Mouse (Mus musculus): ENCODE measurements at regions not wholly inside any gene's neighbourhood (a gene's known extent, or its start where the extent isn't known, plus 50 kb on each side); places are given as distances from the start of the nearest gene placed in this dataset.

DNA sequence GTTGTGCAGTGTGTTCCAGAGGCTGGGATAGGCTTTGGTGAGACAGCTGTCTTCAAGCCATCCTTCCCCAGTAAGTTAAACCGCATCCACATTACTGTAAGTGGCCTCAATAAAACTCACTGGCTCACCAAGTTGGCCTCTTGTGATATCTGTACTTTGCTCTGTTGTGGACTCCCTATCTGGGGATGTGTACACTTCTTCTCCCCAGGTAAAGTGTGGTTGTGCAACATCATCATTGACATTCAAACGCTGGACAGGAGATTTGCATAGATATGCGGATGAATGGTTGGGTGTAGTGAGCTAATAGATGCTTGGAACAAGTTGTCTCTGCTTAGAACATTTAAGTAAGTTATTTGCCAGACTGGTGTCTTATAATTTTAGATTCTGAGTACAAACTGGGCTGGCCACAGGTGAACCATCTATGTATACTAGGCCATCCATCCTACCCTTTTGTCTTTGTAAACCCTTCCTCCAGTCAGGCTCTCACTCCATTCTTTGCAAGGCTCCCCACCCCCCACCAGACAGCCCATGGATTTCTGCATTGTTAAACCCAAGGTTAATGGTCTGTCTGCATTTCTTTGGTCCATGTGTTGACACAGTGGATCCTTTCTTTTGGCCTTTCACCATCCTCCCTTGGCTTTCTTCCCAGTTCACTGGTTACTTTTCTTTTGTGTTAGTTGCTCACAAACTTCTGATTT lies 303.0 kb downstream of the Plpp3 start:
- DNase-seq (ENCODE audit: low spot score in 2 of 2), result no peak

DNA sequence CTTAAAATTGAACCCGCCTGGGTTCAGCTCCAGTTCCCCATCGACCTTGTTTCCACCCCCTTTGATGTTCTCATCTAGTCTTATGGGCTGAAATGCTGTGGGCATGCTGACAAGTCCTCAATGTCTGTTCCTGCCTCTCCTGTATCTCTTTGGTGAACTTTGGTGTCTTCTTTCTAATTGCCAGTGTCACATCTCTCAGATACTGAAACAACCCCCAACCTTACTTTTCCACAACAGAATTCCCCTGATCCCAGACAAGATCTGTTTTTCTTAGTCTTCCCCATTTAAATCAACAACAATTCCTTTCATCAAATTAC lies 303.5 kb downstream of the Plpp3 start:
- no peak for DNase-seq (ENCODE audit: low spot score in 2 of 2)

DNA sequence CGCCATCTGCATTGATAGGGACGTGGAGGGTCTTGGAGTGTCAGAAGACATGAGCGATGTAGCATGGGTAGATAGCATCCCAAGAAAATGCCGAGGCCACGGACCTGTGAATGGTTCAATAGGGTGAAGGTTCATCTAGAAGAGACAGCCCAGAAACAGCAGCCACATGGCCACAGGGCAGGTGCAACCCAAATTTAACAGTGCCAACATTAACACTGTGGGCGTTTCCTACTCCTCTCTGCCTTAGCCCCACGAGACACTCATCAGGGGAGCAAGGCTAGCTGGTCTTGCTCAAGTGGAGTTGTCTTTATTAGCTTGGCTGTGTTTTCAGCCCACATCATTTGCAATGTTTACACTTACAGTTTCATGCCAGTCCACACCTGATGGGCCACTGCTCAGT lies 310.7 kb downstream of the Plpp3 start:
- no peak for DNase-seq (ENCODE audit: low spot score in 2 of 2)

DNA sequence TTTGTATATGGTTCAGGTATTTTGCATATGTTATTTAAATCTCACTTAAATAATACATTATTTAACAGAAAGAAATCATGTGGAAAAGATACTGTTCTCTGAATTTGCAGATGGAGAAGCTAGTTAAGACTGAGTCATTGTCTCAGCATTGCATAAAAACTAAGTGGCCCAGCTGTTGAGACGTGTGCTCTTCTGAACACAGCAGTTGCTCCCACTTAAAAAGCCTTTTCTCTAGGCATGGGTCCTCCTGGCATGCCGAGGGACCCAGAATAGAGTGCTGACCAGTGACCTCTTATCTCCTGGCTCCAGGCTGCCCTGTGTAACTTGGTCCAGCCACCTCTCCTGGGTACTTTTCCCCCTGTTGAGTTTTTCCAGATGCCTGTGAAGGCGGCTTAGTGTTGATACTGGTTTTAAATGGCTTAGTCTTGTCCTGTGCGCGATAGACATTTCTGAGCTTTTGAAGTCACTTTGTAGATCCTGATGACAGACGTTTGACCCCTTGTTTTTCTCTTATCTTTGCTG lies 312.2 kb downstream of the Plpp3 start:
- no peak for DNase-seq (ENCODE audit: low spot score in 2 of 2)

DNA sequence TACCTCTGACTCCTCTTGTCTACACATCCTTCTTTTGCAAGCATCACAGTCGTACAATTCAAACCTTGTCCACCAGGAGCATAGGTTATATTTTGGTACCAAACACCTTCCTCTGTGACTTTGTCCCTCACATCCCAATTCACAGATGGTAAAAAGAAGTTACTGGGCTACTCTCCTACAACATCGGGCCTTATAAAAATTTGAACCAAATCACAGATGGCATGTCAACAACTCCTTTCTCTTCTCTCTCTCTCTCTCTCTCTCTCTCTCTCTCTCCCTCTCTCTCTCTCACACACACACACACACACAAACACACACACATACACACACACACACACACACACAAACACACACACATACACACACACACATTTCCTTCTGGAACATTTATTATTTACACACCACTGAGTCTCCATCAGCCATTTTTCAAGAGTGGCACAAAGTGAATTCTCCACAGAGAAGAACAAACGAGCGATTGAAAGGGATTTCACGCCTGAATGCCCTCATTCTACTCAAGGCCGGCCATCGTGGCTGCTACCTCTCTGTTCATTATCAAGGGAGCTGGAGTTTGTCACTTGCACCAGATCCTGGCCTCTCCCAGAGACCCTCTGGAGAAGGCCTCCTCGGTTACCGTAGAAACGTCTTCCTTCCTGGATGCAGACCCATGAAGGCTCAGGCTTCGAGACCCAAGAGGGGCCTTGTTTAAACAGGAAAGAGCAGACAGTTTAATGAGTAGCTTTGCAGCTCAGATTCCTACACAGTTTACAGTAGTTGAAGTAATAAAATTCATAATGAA lies 314.7 kb upstream of the Gm12728 start:
- no peak for DNase-seq (ENCODE audit: low spot score in 2 of 2)

DNA sequence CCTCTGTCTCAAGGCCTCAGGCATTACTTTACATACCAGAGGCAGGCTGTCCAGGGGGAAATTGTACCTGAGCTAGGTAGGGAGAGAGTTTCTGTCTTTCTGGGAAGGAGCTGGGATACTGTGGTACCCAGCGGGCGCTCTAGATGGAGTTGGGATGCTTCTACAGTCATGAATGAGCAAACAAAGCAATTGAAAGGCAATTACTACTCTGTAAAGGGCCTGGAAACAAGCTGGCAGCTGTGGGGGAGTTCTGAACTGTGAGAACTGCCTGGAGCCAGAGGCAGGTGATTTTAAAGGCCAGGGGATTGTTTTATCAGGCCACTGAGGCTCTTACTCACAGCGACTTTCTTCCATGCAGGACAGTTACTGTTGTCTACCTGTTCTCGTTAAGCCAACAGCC lies 313.3 kb upstream of the Gm12728 start:
- no peak for DNase-seq (ENCODE audit: low spot score in 2 of 2)

DNA sequence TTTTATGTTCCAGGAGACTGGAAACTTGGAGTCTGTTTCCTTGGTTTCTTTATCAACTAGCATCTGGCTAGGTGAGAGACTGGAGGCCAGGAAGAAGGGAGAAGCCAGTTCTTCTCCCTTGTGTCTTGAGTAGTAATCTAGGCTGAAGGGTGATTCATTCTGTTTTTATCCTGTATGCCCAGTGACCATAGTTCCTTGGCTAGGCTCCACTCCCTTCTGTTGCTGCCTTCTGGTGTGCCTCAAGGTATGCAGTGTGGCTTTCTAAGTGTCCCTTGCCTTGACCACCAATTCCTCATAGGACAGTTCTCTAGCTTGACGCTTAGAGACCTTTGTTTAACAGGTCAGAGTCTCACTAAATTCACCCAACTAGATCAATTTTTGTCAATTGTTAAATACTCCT lies 303.3 kb upstream of the Gm12728 start:
- no peak for DNase-seq (ENCODE audit: low spot score in 2 of 2)

DNA sequence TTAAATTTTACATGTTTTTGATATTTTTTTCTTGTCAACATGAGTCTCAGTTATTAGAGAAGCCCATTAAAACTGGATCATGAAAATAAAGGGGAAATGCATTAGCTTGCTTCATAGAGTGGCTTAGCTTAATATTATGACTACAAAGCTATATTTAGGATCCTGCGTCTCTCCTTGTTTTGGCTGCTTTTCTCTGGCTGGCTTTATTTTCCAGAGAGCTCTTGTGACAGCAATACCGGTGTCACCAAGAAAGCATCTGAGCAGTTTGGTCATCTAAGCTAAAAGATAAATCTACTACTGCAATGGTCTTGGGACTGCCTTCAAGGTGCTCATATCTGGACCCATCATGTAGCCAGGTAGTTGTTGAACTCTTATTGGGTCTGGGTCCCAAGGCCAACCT lies 293.5 kb upstream of the Gm12728 start:
- DNase-seq (ENCODE audit: low spot score in 2 of 2), result no peak

DNA sequence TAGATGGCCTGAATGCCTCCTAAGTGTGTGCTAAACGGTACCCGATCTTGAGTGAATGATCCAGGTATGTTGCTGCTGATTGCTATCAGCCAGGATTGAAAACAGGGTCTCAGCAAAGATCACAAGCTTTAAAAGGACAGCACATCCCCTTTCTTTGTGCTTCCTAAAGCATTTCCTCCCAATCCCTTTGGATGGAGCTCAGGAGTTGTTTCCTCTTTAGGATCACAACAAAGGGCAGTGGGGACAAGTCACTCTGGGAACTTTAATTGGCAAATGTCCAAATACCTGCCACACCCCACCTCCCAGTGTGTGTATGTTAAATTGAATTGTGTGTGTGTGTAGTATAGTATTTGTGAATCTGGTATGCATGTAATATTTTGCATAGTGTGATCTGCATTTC lies 283.5 kb upstream of the Gm12728 start:
- DNase-seq (ENCODE audit: low spot score in 2 of 2), result no peak

DNA sequence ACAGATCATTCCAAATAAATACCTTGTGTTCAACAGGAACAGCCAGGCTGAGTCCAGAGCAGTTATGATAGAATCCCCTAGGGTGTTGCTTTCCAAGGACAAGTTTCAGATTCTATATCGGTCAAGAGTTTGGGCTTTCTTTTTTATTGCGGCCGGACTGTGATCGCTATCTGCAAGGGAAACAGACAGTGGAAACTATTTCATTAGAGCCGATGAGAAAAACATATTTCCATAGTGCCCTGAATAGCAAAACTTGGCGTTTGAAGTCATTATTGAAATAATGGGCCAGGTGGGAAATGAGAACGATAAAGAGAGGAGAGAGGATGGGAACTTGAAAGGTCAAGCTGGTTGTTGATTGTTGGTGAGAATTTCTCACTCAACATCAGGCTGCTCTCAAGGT lies 282.4 kb upstream of the Gm12728 start:
- DNase-seq (ENCODE audit: low spot score in 2 of 2), result no peak

DNA sequence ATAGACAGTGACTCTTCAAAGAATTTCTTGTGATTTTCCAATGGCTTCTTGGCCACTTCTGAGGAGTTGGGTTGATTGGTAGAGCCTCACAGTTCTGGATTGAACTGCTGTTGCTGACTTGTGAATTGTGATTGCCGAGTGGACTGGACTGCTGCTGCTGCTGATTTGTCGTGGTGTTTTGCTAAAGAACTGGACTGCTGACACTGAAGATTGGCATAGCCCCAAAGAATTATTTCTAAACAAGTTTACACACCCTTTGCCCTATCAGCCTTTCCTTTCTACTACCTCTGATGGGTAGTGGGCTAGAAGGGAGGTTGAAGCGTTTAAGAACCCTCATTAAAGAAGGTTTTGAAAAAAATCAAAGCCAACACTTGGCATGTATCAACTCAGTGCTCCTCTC lies 280.6 kb upstream of the Gm12728 start:
- no peak for DNase-seq (ENCODE audit: low spot score in 2 of 2)

DNA sequence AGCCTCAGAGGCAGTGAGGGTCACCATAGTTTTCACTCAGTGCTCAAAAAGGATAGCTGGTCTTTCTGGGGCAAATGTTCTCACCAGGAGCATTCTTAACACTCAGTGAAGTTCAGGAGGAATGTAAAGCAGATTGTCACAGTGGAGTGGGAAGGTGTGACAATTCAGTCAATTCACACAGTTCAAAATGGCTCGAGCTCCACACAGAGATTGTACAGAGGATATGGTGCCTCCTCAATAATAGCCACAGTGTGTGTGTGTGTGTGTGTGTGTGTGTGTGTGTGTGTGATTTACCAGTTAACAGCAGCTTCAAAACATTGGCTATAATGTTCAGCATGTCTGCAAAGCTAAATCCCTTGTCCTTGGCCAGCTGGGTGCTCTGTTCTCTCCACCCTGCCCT lies 279.3 kb upstream of the Gm12728 start:
- DNase-seq (ENCODE audit: low spot score in 2 of 2), result no peak

DNA sequence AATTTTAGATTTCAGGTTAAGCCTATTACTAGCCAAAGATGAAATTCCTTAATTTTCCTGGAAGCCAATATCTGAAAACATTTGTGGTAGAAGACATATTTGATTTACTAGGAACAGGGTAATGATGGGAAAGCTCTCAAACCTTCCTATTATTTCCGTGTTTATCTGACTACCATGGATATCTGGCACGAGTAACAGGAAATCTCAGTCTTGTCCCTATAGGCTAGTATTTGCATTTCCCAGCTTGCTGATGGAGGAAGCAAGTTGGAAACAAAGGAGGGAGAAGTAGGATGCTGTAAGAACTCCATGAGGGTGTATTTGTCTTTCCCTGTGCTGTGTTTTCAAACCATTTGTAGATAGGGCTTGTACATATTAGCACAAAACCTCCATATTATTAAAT lies 264.5 kb upstream of the Gm12728 start:
- no peak for DNase-seq (ENCODE audit: low spot score in 2 of 2)

DNA sequence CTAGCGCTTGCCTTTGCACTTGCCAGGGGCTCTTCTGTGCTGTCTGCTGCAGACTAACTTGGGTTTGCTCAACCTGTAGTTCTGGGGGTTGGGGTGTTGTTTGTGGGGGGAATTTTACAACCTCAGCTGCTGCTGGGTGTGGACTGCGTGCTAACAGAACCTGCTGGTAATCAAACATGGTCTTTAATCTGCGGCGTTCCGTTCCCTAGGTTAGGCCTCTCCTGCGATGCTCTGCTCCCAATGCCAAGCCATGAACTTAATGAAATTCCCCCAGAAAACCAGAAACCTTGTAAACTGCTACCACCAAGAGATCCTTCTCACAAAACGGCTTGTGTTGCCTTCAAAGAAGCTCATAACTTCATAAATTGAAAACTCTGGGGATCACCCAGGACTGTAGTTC lies 262.9 kb upstream of the Gm12728 start:
- no peak for DNase-seq (ENCODE audit: low spot score in 2 of 2)

DNA sequence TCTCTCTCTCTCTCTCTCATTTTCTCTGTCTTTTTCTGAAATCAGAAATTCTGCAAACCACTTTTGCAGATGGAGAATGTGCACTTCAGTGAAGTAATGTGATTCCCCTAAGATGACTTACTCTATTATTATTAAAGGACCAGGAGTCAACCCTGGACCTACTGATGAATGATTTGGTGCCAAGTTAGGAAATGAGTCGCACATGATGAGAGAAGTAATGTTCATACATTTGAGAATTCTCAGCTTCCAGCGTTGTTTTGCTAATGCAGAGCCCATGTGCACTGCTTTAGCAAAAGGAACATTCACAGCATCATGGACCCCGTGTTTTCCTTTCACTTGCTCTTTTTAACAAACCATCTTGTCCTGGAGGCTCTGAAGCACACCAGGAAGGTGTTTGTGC lies 262.4 kb upstream of the Gm12728 start:
- DNase-seq (ENCODE audit: low spot score in 2 of 2), result no peak

DNA sequence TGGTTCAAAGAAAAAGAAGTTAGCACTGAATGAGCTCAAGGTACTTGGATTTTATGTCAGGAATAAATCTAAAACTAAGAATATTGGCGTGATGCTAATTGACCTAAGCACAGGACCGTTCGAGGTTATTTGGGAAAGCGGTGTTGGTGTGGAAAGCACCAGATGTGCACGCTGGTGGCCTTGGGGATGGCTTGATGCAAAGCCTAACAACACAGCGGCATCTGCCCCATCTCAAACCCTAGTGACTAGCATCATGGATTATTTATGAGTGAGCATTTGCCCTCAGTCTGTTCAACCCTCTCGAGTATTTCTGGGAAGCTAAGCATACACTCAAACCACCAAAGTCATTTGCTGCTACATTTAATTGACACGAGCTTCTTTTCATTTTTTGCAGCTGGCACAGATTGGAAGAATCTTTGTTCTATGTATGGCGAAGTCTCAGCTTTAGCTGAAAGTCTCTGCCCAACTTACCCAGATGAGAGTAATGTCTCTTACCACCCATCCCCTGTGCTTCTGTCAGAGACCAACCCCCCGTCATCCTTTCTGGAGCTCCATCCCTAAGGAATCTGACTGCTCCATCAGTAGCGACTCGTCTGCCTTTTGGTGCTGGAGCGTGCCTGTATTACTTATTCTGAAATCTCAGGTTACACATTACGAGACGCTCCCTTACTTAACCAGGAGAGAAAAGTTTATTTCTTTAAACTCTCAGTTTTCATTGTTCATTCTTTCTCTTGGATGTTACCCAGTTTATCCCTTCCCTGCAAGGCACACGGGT lies 257.8 kb upstream of the Gm12728 start:
- no peak for DNase-seq (ENCODE audit: low spot score in 2 of 2)

DNA sequence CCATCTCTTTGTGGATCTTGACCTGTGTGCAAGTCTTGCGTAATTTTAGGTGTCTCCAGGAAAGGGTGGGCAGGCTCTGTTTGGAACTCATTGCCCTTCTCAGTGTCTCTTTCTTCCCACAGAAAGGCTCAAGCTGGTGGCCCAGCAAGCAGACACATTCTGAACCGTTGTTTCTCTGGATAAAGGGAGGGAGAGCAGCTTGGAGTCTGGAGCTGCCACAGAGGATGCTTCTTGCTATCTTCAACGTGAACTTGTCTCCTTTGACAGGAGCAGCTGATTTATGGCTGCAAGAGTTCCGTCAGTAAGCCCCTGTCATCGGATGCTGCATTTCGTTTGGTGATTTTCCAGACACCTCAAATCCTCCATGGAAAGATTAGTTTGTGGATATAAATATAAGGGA lies 254.2 kb upstream of the Gm12728 start:
- no peak for DNase-seq (ENCODE audit: low spot score in 2 of 2)

DNA sequence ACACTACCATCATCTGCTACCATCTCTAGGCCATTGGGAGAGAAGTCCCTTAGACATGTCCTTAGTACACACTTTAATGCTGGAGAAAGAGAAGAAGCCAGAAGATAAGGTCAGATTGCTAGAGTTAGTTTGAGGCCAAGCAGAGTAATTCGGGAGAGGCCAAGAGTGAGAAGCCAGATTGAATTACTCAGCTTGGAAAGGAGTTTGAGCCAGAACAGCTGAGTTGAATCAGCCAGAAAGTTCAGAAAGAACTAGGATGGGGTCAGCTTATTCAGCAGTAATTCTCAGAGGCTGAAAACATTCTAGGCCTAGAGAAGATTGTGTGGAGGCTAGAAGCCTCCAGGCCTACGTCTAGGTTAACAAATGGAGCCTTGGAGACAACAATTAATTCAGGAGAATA lies 244.2 kb upstream of the Gm12728 start:
- DNase-seq (ENCODE audit: low spot score in 2 of 2), result no peak

DNA sequence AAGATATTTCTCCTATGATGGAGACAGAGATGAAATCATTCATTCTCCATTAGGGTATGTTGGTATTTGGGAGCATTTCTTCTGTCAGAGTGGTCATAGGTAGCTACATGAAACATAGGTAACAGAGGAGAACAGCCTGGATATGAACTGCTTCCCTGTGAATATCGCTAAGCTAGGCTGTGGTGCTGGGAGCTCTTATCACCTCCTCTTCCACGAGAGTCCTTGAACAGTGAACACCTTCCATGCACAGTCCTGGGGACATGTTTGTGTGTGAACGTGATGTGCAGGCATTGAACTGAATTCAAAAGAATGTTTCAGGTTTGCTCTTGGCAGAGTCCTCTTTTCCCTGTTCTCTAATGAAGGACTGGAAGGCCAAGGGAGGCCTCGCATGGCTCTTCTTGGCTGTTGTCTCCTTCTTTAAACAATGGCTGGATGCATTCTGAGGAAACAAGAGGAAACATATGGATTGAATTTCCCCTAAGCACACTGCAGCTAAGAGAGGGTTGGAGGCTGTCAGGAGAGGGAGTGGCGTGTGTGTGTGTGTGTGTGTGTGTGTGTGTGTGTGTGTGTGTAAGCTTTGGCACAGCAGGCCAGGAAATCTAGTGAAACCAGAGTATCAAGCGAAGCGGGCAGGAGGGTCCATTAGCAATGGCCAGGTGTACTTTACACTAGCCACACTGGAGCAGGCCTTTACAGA lies 239.8 kb upstream of the Gm12728 start:
- DNase-seq (ENCODE audit: low spot score in 2 of 2), result no peak

DNA sequence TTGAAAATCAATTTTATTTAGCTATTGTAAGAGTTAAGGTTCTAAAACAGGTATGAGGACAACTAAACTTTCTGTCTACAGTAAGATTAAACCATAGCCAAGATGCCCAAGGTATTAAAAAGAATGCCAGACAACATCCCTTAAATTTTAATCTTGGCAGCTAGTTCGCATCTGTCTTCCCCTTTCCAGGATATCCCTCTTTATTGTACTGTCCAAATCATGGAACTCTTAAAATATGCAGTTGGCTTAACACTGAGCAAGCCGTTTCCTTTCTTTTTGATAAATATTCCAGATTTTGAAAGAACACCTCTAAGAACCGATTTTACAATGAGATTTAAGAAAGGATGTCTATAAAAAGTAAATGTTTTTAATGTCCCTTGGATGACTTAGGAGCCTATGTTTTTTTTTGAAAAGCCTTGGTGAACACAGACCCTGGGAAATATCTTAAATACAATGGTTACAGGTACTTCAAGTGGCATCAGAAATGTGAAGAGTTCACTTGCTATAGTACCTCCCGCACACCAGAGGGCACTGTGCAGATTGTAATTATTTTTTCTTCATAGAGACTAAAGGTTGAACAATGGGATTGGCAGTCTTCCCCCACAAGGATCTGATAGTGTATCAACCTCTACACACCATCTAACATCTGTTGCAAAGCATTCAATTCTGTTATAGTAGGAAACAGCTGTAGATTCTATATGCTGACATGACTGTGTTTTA lies 237.5 kb upstream of the Gm12728 start:
- no peak for DNase-seq (ENCODE audit: low spot score in 2 of 2)

DNA sequence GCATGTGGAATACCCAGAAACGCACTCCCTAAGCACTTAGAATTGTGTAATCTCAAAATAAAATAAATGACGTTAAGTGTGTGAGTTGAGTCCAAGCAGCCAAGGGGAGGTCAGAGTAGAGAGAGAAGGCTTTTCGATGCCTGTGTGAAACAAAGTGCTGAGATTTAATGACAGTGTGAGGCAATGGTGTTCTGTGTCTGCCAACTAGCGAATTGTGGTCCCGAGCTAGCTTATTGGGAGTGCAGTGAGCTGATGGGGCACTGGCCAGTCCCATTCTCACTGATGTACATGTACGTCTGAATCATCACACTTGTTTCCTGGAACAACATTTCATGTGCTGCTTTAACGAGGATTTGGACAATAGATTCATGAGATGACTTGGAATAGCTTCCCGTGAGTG lies 234.7 kb upstream of the Gm12728 start:
- no peak for DNase-seq (ENCODE audit: low spot score in 2 of 2)

All from gastrocnemius, adult 8-10 months (tissue).